Mouse (Mus musculus) neural tube, embryonic 14.5 days (tissue): ENCODE data around the gene Pmf1. TPM values are rescaled to one million over a fixed set of nuclear protein-coding genes. Genes with fewer than 3 reads are reported as not detected.
A peak's percentile ranks its signal among the peaks of the same experiment; 100 is the strongest.

Experiments
- ATAC-seq: fragments of 200-750 bp; cut with Nextera tagmentation; 2 replicates; pipeline ENCODE4 v1.8.0; 2017; ENCODE audit warnings: low read depth, mild to moderate bottlenecking, moderate TSS enrichment, moderate library complexity
- H3K27ac ChIP-seq: fragments of 300-500 bp; sonication (generic); 2 replicates; pipeline ENCODE4 v1.5.1; 2014; ENCODE audit warnings: low read depth, mild to moderate bottlenecking, control low read depth, low read length, moderate library complexity, mixed read lengths
- H3K27me3 ChIP-seq: fragments of 300-500 bp; sonication (generic); 2 replicates; pipeline ENCODE4 v1.6.1; 2014; ENCODE audit warnings: low read length; ENCODE audit not compliant: control insufficient read depth, insufficient read depth
- H3K36me3 ChIP-seq: fragments of 300-500 bp; sonication (generic); 2 replicates; pipeline ENCODE4 v1.6.1; 2014; ENCODE audit warnings: low read length, mixed read lengths; ENCODE audit not compliant: control insufficient read depth, insufficient read depth
- H3K4me1 ChIP-seq: fragments of 300-500 bp; sonication (generic); 2 replicates; pipeline ENCODE4 v1.6.1; 2014; ENCODE audit warnings: low read length; ENCODE audit not compliant: control insufficient read depth, insufficient read depth
- H3K4me2 ChIP-seq: fragments of 300-500 bp; sonication (generic); 2 replicates; pipeline ENCODE4 v1.6.1; 2014; ENCODE audit warnings: mild to moderate bottlenecking, low read depth, low read length, control low read depth
- H3K4me3 ChIP-seq: fragments of 300-500 bp; sonication (generic); 2 replicates; pipeline ENCODE4 v1.5.1; 2014; ENCODE audit warnings: low read depth, low read length, control low read depth, mixed read lengths
- H3K9ac ChIP-seq: fragments of 300-500 bp; sonication (generic); replicated peaks from 2 replicates; pipeline ENCODE4 v1.6.1; 2014; ENCODE audit warnings: low read depth, mild to moderate bottlenecking, control low read depth, low read length, mixed read lengths
- H3K9me3 ChIP-seq: fragments of 300-500 bp; sonication (generic); 2 replicates; pipeline ENCODE4 v1.6.1; 2016; ENCODE audit warnings: low read length; ENCODE audit not compliant: control insufficient read depth
- WGBS: fragments of 180-500 bp; shearing (Covaris S2); extraction: QIAGEN DNeasy Blood & Tissue Kit; methylation state at CpG from one replicate; pipeline ENCODE4 v1.1.7; 2014; 5-methylcytosine and 5-hydroxymethylcytosine counted together
- polyA plus RNA-seq: library from polyadenylated mRNA; unstranded; fragments of >200 nt; fragmentation: Nextera tagmentation; extraction: Ambion mirVana; gene quantifications from 2 replicates; pipeline ENCODE4 v1.2.1, GENCODE M21; 2014

Pmf1 gene
- polyA plus RNA-seq, 1 experiment from 2014 or later = 19.3 TPM

GRCm38 (mm10) chr3:88425330-88425689 lies 15.2 kb upstream of the Pmf1 start:
- Histone ChIP-seq H3K9me3 (no peaks in the 10 kb centered on the region), H3K4me3 (no peak overlapping the region; the same call in 1 of the 2 replicates), H3K4me1 (peaks cover 20% of the 10 kb centered on the region), H3K9ac (no peak overlapping the region), H3K27me3 (no peaks in the 10 kb centered on the region), H3K4me2 (peak overlapping the region; percentile 46), H3K36me3 (peaks cover 10% of the 10 kb centered on the region; the same call in 1 of the 2 replicates), H3K27ac (no peak overlapping the region)
- no peak for ATAC-seq
- WGBS = 9% methylated on average over 2 of the region's 2 CpGs

GRCm38 (mm10) chr3:88424605-88425329 lies 14.6 kb upstream of the Pmf1 start, which contains the start of gene Slc25a44:
Gene Slc25a44 (minus strand): TSS chr3:88425139.
- Histone ChIP-seq H3K4me3 (peak within 1 kb of the TSS; percentile 79), H3K27me3 (no peaks in the 10 kb centered on the region), H3K36me3 (peaks cover 13% of the 10 kb centered on the region; the same call in 1 of the 2 replicates), H3K4me2 (peak within 1 kb of the TSS; percentile 50), H3K9me3 (no peaks in the 10 kb centered on the region), H3K27ac (peak within 1 kb of the TSS; percentile 79), H3K9ac (peak within 1 kb of the TSS; percentile 76), H3K4me1 (peaks cover 20% of the 10 kb centered on the region)
- ATAC-seq = peak; percentile 98
- 1% methylated on average over 35 of the region's 35 CpGs for WGBS

GRCm38 (mm10) chr3:88422020-88422720 lies 12.0 kb upstream of the Pmf1 start:
- no peak overlapping the region for H3K4me3 ChIP-seq
- H3K9me3 ChIP-seq = no peaks in the 10 kb centered on the region
- H3K27me3 ChIP-seq = no peaks in the 10 kb centered on the region
- WGBS = 28% methylated on average over 9 of the region's 9 CpGs
- H3K4me1 ChIP-seq = peaks cover 20% of the 10 kb centered on the region
- no peak for ATAC-seq
- 0 out of 2 replicates have a peak overlapping the region, but pooled peaks have one; percentile 5 for H3K9ac ChIP-seq
- H3K4me2 ChIP-seq = peak overlapping the region; percentile 9; the same call in 1 of the 2 replicates
- peaks cover 31% of the 10 kb centered on the region for H3K36me3 ChIP-seq
- no peak overlapping the region for H3K27ac ChIP-seq

- no peak overlapping the region for H3K4me2 ChIP-seq
- ATAC-seq = no peak
- 97% methylated on average over 19 of the region's 19 CpGs for WGBS
- H3K4me3 ChIP-seq = no peak overlapping the region
- H3K9ac ChIP-seq = no peak overlapping the region
- no peaks in the 10 kb centered on the region for H3K9me3 ChIP-seq
- peaks cover 39% of the 10 kb centered on the region for H3K36me3 ChIP-seq
- H3K27me3 ChIP-seq = no peaks in the 10 kb centered on the region
- no peak overlapping the region for H3K27ac ChIP-seq
- peaks cover 20% of the 10 kb centered on the region for H3K4me1 ChIP-seq
Observed at GRCm38 (mm10) chr3:88420771-88421170, 10.6 kb upstream of the Pmf1 start.

GRCm38 (mm10) chr3:88418016-88418415 lies 7.9 kb upstream of the Pmf1 start:
- no peak overlapping the region for H3K9ac ChIP-seq
- H3K9me3 ChIP-seq = no peaks in the 10 kb centered on the region
- 83% methylated on average over 6 of the region's 6 CpGs for WGBS
- no peak overlapping the region for H3K4me2 ChIP-seq
- peaks cover 49% of the 10 kb centered on the region for H3K36me3 ChIP-seq
- no peak overlapping the region for H3K4me3 ChIP-seq
- H3K27me3 ChIP-seq = no peaks in the 10 kb centered on the region
- H3K4me1 ChIP-seq = peaks cover 9% of the 10 kb centered on the region
- H3K27ac ChIP-seq = no peak overlapping the region
- ATAC-seq = no peak

GRCm38 (mm10) chr3:88415668-88416067 lies 5.5 kb upstream of the Pmf1 start:
- Histone ChIP-seq H3K4me1 (no peaks in the 10 kb centered on the region), H3K27ac (no peak overlapping the region), H3K9ac (no peak overlapping the region), H3K27me3 (no peaks in the 10 kb centered on the region), H3K4me2 (no peak overlapping the region), H3K9me3 (no peaks in the 10 kb centered on the region), H3K4me3 (no peak overlapping the region), H3K36me3 (peaks cover 54% of the 10 kb centered on the region)
- 92% methylated on average over 4 of the region's 4 CpGs for WGBS
- ATAC-seq = no peak

GRCm38 (mm10) chr3:88412636-88413035 lies 2.5 kb upstream of the Pmf1 start:
- H3K4me3 ChIP-seq = no peak overlapping the region
- H3K4me1 ChIP-seq = 0 out of 2 replicates have a peak, but pooled peaks cover 2% of the 10 kb centered on the region
- no peak overlapping the region for H3K9ac ChIP-seq
- WGBS = 89% methylated on average over 11 of the region's 11 CpGs
- peaks cover 32% of the 10 kb centered on the region for H3K36me3 ChIP-seq
- ATAC-seq = no peak
- H3K4me2 ChIP-seq = no peak overlapping the region
- no peak overlapping the region for H3K27ac ChIP-seq
- no peaks in the 10 kb centered on the region for H3K27me3 ChIP-seq
- no peaks in the 10 kb centered on the region for H3K9me3 ChIP-seq

GRCm38 (mm10) chr3:88411681-88412080 lies 1.6 kb upstream of the Pmf1 start:
- 82% methylated on average over 4 of the region's 4 CpGs for WGBS
- Histone ChIP-seq H3K9me3 (no peaks in the 10 kb centered on the region), H3K36me3 (peaks cover 24% of the 10 kb centered on the region), H3K4me2 (no peak overlapping the region), H3K9ac (no peak overlapping the region), H3K27ac (no peak overlapping the region), H3K4me3 (no peak overlapping the region), H3K27me3 (no peaks in the 10 kb centered on the region), H3K4me1 (0 out of 2 replicates have a peak, but pooled peaks cover 2% of the 10 kb centered on the region)
- no peak for ATAC-seq

GRCm38 (mm10) chr3:88410645-88411031 lies 507 bp upstream of the Pmf1 start:
- H3K27ac ChIP-seq = peak overlapping the region; percentile 84; the same call in 1 of the 2 replicates
- H3K4me3 ChIP-seq = peak overlapping the region; percentile 56
- H3K27me3 ChIP-seq = no peaks in the 10 kb centered on the region
- H3K4me1 ChIP-seq = 0 out of 2 replicates have a peak, but pooled peaks cover 2% of the 10 kb centered on the region
- peaks cover 21% of the 10 kb centered on the region for H3K36me3 ChIP-seq
- no peaks in the 10 kb centered on the region for H3K9me3 ChIP-seq
- WGBS = 27% methylated on average over 7 of the region's 7 CpGs
- no peak; the same call in 1 of the 2 replicates for ATAC-seq
- peak overlapping the region; percentile 70 for H3K4me2 ChIP-seq
- H3K9ac ChIP-seq = peak overlapping the region; percentile 73; the same call in 1 of the 2 replicates
